Mouse (Mus musculus): ENCODE measurements around the gene Rnf166. TPM values are rescaled to one million over a fixed set of nuclear protein-coding genes. Genes with fewer than 3 reads are reported as not detected.

The Rnf166 gene
- polyA plus RNA-seq, 1 experiment from 2014 or later = 38.5 TPM

- Histone ChIP-seq H3K9ac (no peak overlapping the region), H3K4me2 (no peak overlapping the region), H3K36me3 (peaks cover 11% of the 10 kb centered on the region), H3K27ac (no peak overlapping the region), H3K27me3 (replicated peaks) (peaks cover 15% of the 10 kb centered on the region), H3K4me3 (replicated peaks) (no peak overlapping the region), H3K9me3 (no peaks in the 10 kb centered on the region), H3K4me1 (peaks cover 21% of the 10 kb centered on the region)
- ATAC-seq (ENCODE audit: insufficient read depth, low FRiP score, low read depth) = no peak
- WGBS = 63% methylated on average over 7 of the region's 7 CpGs
These were observed 10.9 kb downstream of the Rnf166 start for GRCm38 (mm10) chr8:122464985-122465384.

- Histone ChIP-seq H3K36me3 (peaks cover 6% of the 10 kb centered on the region), H3K4me2 (no peak overlapping the region), H3K4me1 (peaks cover 23% of the 10 kb centered on the region), H3K9ac (no peak overlapping the region), H3K4me3 (replicated peaks) (no peak overlapping the region), H3K9me3 (no peaks in the 10 kb centered on the region), H3K27ac (no peak overlapping the region), H3K27me3 (replicated peaks) (peaks cover 23% of the 10 kb centered on the region)
- WGBS = 36% methylated on average over 12 of the region's 12 CpGs
- no peak for ATAC-seq (ENCODE audit: insufficient read depth, low FRiP score, low read depth)
These were observed 11.9 kb downstream of the Rnf166 start for GRCm38 (mm10) chr8:122463651-122464640.

- 71% methylated on average over 8 of the region's 8 CpGs for WGBS
- peaks cover 27% of the 10 kb centered on the region for H3K27me3 ChIP-seq (replicated peaks)
- no peak overlapping the region for H3K27ac ChIP-seq
- peaks cover 6% of the 10 kb centered on the region for H3K36me3 ChIP-seq
- H3K9me3 ChIP-seq = no peaks in the 10 kb centered on the region
- no peak overlapping the region for H3K4me3 ChIP-seq (replicated peaks)
- H3K9ac ChIP-seq = no peak overlapping the region
- H3K4me2 ChIP-seq = no peak overlapping the region
- H3K4me1 ChIP-seq = peaks cover 23% of the 10 kb centered on the region
- ATAC-seq (ENCODE audit: insufficient read depth, low FRiP score, low read depth) = no peak
These were observed 13.4 kb downstream of the Rnf166 start for GRCm38 (mm10) chr8:122462510-122462909.

- no peak overlapping the region for H3K27ac ChIP-seq
- H3K9me3 ChIP-seq = no peaks in the 10 kb centered on the region
- H3K4me3 ChIP-seq (replicated peaks) = no peak overlapping the region
- ATAC-seq (ENCODE audit: insufficient read depth, low FRiP score, low read depth) = no peak
- WGBS = 60% methylated on average over 11 of the region's 11 CpGs
- H3K9ac ChIP-seq = no peak overlapping the region
- peaks cover 27% of the 10 kb centered on the region for H3K27me3 ChIP-seq (replicated peaks)
- peaks cover 1% of the 10 kb centered on the region for H3K36me3 ChIP-seq
- no peak overlapping the region for H3K4me2 ChIP-seq
- peaks cover 23% of the 10 kb centered on the region for H3K4me1 ChIP-seq
These were observed 14.3 kb downstream of the Rnf166 start for GRCm38 (mm10) chr8:122461473-122462148.

GRCm38 (mm10) chr8:122460524-122461472 is 15.1 kb downstream of the Rnf166 start, which contains the start of gene Snai3:
Gene Snai3 (minus strand): TSS chr8:122460733.
- WGBS = 3% methylated on average over 56 of the region's 56 CpGs
- Histone ChIP-seq H3K36me3 (no peaks in the 10 kb centered on the region), H3K27ac (no peak within 1 kb of the TSS), H3K4me1 (peaks cover 23% of the 10 kb centered on the region), H3K9me3 (no peaks in the 10 kb centered on the region), H3K27me3 (replicated peaks) (peaks cover 27% of the 10 kb centered on the region), H3K9ac (peak within 1 kb of the TSS; percentile 25; the same call in 1 of the 2 replicates), H3K4me2 (peak within 1 kb of the TSS; percentile 80), H3K4me3 (replicated peaks) (peak within 1 kb of the TSS; percentile 33)
- peak; percentile 87 for ATAC-seq (ENCODE audit: insufficient read depth, low FRiP score, low read depth)

- Histone ChIP-seq H3K9ac (peak overlapping the region; percentile 25; the same call in 1 of the 2 replicates), H3K27me3 (replicated peaks) (peaks cover 27% of the 10 kb centered on the region)
- WGBS = 23% methylated on average over 7 of the region's 7 CpGs
These were observed 15.9 kb downstream of the Rnf166 start for GRCm38 (mm10) chr8:122459990-122460389.

GRCm38 (mm10) chr8:122459218-122459900 is 16.5 kb downstream of the Rnf166 start:
- Histone ChIP-seq H3K36me3 (no peaks in the 10 kb centered on the region), H3K4me3 (replicated peaks) (no peak overlapping the region), H3K27me3 (replicated peaks) (peaks cover 27% of the 10 kb centered on the region), H3K9me3 (no peaks in the 10 kb centered on the region), H3K9ac (no peak overlapping the region), H3K4me2 (peak overlapping the region; percentile 80; the same call in 1 of the 2 replicates), H3K4me1 (peaks cover 23% of the 10 kb centered on the region), H3K27ac (no peak overlapping the region)
- WGBS = 65% methylated on average over 6 of the region's 6 CpGs
- ATAC-seq (ENCODE audit: insufficient read depth, low FRiP score, low read depth) = no peak

More at GRCm38 (mm10) chr8:122459990-122460389, 15.9 kb downstream of the Rnf166 start:
- H3K4me2 ChIP-seq = peak overlapping the region; percentile 80
- no peak for ATAC-seq (ENCODE audit: insufficient read depth, low FRiP score, low read depth)
- peaks cover 23% of the 10 kb centered on the region for H3K4me1 ChIP-seq
- no peaks in the 10 kb centered on the region for H3K9me3 ChIP-seq
- H3K36me3 ChIP-seq = no peaks in the 10 kb centered on the region
- peak overlapping the region; percentile 33 for H3K4me3 ChIP-seq (replicated peaks)
- no peak overlapping the region for H3K27ac ChIP-seq

GRCm38 (mm10) chr8:122457171-122457570 is 18.7 kb downstream of the Rnf166 start:
- no peaks in the 10 kb centered on the region for H3K36me3 ChIP-seq
- 70% methylated on average over 11 of the region's 11 CpGs for WGBS
- H3K4me2 ChIP-seq = no peak overlapping the region
- no peak overlapping the region for H3K9ac ChIP-seq
- H3K27ac ChIP-seq = no peak overlapping the region
- H3K9me3 ChIP-seq = no peaks in the 10 kb centered on the region
- H3K4me1 ChIP-seq = peaks cover 19% of the 10 kb centered on the region
- ATAC-seq (ENCODE audit: insufficient read depth, low FRiP score, low read depth) = no peak
- H3K4me3 ChIP-seq (replicated peaks) = no peak overlapping the region
- peaks cover 24% of the 10 kb centered on the region for H3K27me3 ChIP-seq (replicated peaks)

GRCm38 (mm10) chr8:122454409-122454808 is 21.5 kb downstream of the Rnf166 start:
- Histone ChIP-seq H3K4me1 (no peaks in the 10 kb centered on the region), H3K27ac (no peak overlapping the region), H3K27me3 (replicated peaks) (peaks cover 6% of the 10 kb centered on the region; the same call in 1 of the 2 replicates), H3K4me2 (no peak overlapping the region), H3K9me3 (no peaks in the 10 kb centered on the region), H3K36me3 (no peaks in the 10 kb centered on the region), H3K4me3 (replicated peaks) (no peak overlapping the region), H3K9ac (no peak overlapping the region)
- 82% methylated on average over 6 of the region's 6 CpGs for WGBS
- no peak for ATAC-seq (ENCODE audit: insufficient read depth, low FRiP score, low read depth)

- no peaks in the 10 kb centered on the region for H3K4me1 ChIP-seq
- H3K27me3 ChIP-seq (replicated peaks) = no peaks in the 10 kb centered on the region
- H3K9me3 ChIP-seq = no peaks in the 10 kb centered on the region
- no peaks in the 10 kb centered on the region for H3K36me3 ChIP-seq
- no peak overlapping the region for H3K4me3 ChIP-seq (replicated peaks)
- H3K27ac ChIP-seq = no peak overlapping the region
- ATAC-seq (ENCODE audit: insufficient read depth, low FRiP score, low read depth) = no peak
- WGBS = 72% methylated on average over 10 of the region's 10 CpGs
- no peak overlapping the region for H3K4me2 ChIP-seq
- H3K9ac ChIP-seq = no peak overlapping the region
These were observed 23.7 kb downstream of the Rnf166 start for GRCm38 (mm10) chr8:122452154-122452553.

All from stomach, embryonic 15.5 days (tissue).